Mouse (Mus musculus): ENCODE measurements at regions not wholly inside any gene's neighbourhood (a gene's known extent, or its start where the extent isn't known, plus 50 kb on each side); places are given as distances from the start of the nearest gene placed in this dataset.

GRCm38 (mm10) chr12:7382455-7382854 lies 595.0 kb upstream of the Apob start:
- H3K27ac ChIP-seq, result no peak overlapping the region
- WGBS, result 97% methylated on average over 1 of the region's 1 CpGs
- no peak overlapping the region for H3K4me2 ChIP-seq (replicated peaks)
- no peaks in the 10 kb centered on the region for H3K36me3 ChIP-seq
- no peaks in the 10 kb centered on the region for H3K27me3 ChIP-seq (replicated peaks)
- H3K4me3 ChIP-seq (replicated peaks), result no peak overlapping the region
- H3K9ac ChIP-seq, result no peak overlapping the region
- H3K9me3 ChIP-seq, result no peaks in the 10 kb centered on the region
- no peaks in the 10 kb centered on the region for H3K4me1 ChIP-seq (replicated peaks)
- ATAC-seq, result no peak

- no peak for ATAC-seq
- H3K27me3 ChIP-seq (replicated peaks), result no peaks in the 10 kb centered on the region
- no peak overlapping the region for H3K27ac ChIP-seq
- 82% methylated on average over 4 of the region's 4 CpGs for WGBS
- no peak overlapping the region for H3K4me2 ChIP-seq (replicated peaks)
- no peak overlapping the region for H3K9ac ChIP-seq
- no peaks in the 10 kb centered on the region for H3K9me3 ChIP-seq
- no peak overlapping the region for H3K4me3 ChIP-seq (replicated peaks)
- no peaks in the 10 kb centered on the region for H3K36me3 ChIP-seq
- no peaks in the 10 kb centered on the region for H3K4me1 ChIP-seq (replicated peaks)
Observed at GRCm38 (mm10) chr12:7403800-7404199, 573.6 kb upstream of the Apob start.

- H3K4me2 ChIP-seq (replicated peaks), result no peak overlapping the region
- H3K36me3 ChIP-seq, result no peaks in the 10 kb centered on the region
- H3K4me1 ChIP-seq (replicated peaks), result no peaks in the 10 kb centered on the region
- no peaks in the 10 kb centered on the region for H3K27me3 ChIP-seq (replicated peaks)
- no peak for ATAC-seq
- H3K27ac ChIP-seq, result no peak overlapping the region
- no peaks in the 10 kb centered on the region for H3K9me3 ChIP-seq
- WGBS, result 89% methylated on average over 4 of the region's 4 CpGs
- H3K4me3 ChIP-seq (replicated peaks), result no peak overlapping the region
- H3K9ac ChIP-seq, result no peak overlapping the region
Observed at GRCm38 (mm10) chr12:7411810-7412209, 565.6 kb upstream of the Apob start.

GRCm38 (mm10) chr12:7420276-7420675 lies 557.2 kb upstream of the Apob start:
- no peak overlapping the region for H3K4me3 ChIP-seq (replicated peaks)
- H3K4me1 ChIP-seq (replicated peaks), result no peaks in the 10 kb centered on the region
- H3K9me3 ChIP-seq, result no peaks in the 10 kb centered on the region
- H3K27me3 ChIP-seq (replicated peaks), result no peaks in the 10 kb centered on the region
- H3K9ac ChIP-seq, result no peak overlapping the region
- H3K36me3 ChIP-seq, result no peaks in the 10 kb centered on the region
- no peak overlapping the region for H3K4me2 ChIP-seq (replicated peaks)
- ATAC-seq, result no peak
- H3K27ac ChIP-seq, result no peak overlapping the region
- WGBS, result 23% methylated on average over 1 of the region's 2 CpGs

GRCm38 (mm10) chr12:7421826-7422540 lies 555.5 kb upstream of the Apob start:
- WGBS, result 53% methylated on average over 2 of the region's 2 CpGs
- H3K27me3 ChIP-seq (replicated peaks), result no peaks in the 10 kb centered on the region

GRCm38 (mm10) chr12:7430981-7431380 lies 546.5 kb upstream of the Apob start:
- no peak for ATAC-seq
- H3K4me3 ChIP-seq (replicated peaks), result no peak overlapping the region
- no peaks in the 10 kb centered on the region for H3K36me3 ChIP-seq
- no peak overlapping the region for H3K4me2 ChIP-seq (replicated peaks)
- H3K9me3 ChIP-seq, result no peaks in the 10 kb centered on the region
- H3K27ac ChIP-seq, result no peak overlapping the region
- no peaks in the 10 kb centered on the region for H3K4me1 ChIP-seq (replicated peaks)
- no peaks in the 10 kb centered on the region for H3K27me3 ChIP-seq (replicated peaks)
- H3K9ac ChIP-seq, result no peak overlapping the region
- 68% methylated on average over 4 of the region's 4 CpGs for WGBS

More at GRCm38 (mm10) chr12:7421826-7422540, 555.5 kb upstream of the Apob start:
- no peaks in the 10 kb centered on the region for H3K36me3 ChIP-seq
- H3K4me1 ChIP-seq (replicated peaks), result no peaks in the 10 kb centered on the region
- no peak overlapping the region for H3K27ac ChIP-seq
- H3K4me2 ChIP-seq (replicated peaks), result no peak overlapping the region
- H3K4me3 ChIP-seq (replicated peaks), result no peak overlapping the region
- H3K9ac ChIP-seq, result no peak overlapping the region
- ATAC-seq, result no peak
- no peaks in the 10 kb centered on the region for H3K9me3 ChIP-seq

- Histone ChIP-seq H3K27ac (no peak overlapping the region), H3K27me3 (replicated peaks) (no peaks in the 10 kb centered on the region), H3K36me3 (no peaks in the 10 kb centered on the region), H3K9me3 (no peaks in the 10 kb centered on the region), H3K4me2 (replicated peaks) (no peak overlapping the region), H3K9ac (no peak overlapping the region), H3K4me1 (replicated peaks) (no peaks in the 10 kb centered on the region), H3K4me3 (replicated peaks) (no peak overlapping the region)
- WGBS, result 83% methylated on average over 2 of the region's 2 CpGs
- no peak for ATAC-seq
Observed at GRCm38 (mm10) chr12:7445238-7445637, 532.2 kb upstream of the Apob start.

GRCm38 (mm10) chr12:7450506-7450905 lies 526.9 kb upstream of the Apob start:
- Histone ChIP-seq H3K36me3 (no peaks in the 10 kb centered on the region), H3K9me3 (no peaks in the 10 kb centered on the region), H3K4me3 (replicated peaks) (no peak overlapping the region), H3K4me1 (replicated peaks) (no peaks in the 10 kb centered on the region), H3K9ac (no peak overlapping the region), H3K27me3 (replicated peaks) (no peaks in the 10 kb centered on the region), H3K27ac (no peak overlapping the region), H3K4me2 (replicated peaks) (no peak overlapping the region)
- 58% methylated on average over 2 of the region's 2 CpGs for WGBS
- no peak for ATAC-seq

GRCm38 (mm10) chr12:7457036-7457435 lies 520.4 kb upstream of the Apob start:
- H3K4me2 ChIP-seq (replicated peaks), result no peak overlapping the region
- H3K36me3 ChIP-seq, result no peaks in the 10 kb centered on the region
- no peaks in the 10 kb centered on the region for H3K9me3 ChIP-seq
- H3K27ac ChIP-seq, result no peak overlapping the region
- H3K9ac ChIP-seq, result no peak overlapping the region
- 86% methylated on average over 5 of the region's 5 CpGs for WGBS
- no peak for ATAC-seq
- no peak overlapping the region for H3K4me3 ChIP-seq (replicated peaks)
- H3K27me3 ChIP-seq (replicated peaks), result no peaks in the 10 kb centered on the region
- no peaks in the 10 kb centered on the region for H3K4me1 ChIP-seq (replicated peaks)

- Histone ChIP-seq H3K27me3 (replicated peaks) (no peaks in the 10 kb centered on the region), H3K4me2 (replicated peaks) (no peak overlapping the region), H3K4me1 (replicated peaks) (no peaks in the 10 kb centered on the region), H3K36me3 (no peaks in the 10 kb centered on the region), H3K9ac (no peak overlapping the region), H3K4me3 (replicated peaks) (no peak overlapping the region), H3K9me3 (no peaks in the 10 kb centered on the region), H3K27ac (no peak overlapping the region)
- 92% methylated on average over 4 of the region's 4 CpGs for WGBS
- ATAC-seq, result no peak
Observed at GRCm38 (mm10) chr12:7457544-7457943, 519.9 kb upstream of the Apob start.

GRCm38 (mm10) chr12:7464947-7465346 lies 512.5 kb upstream of the Apob start:
- ATAC-seq, result no peak
- no peaks in the 10 kb centered on the region for H3K4me1 ChIP-seq (replicated peaks)
- no peak overlapping the region for H3K4me2 ChIP-seq (replicated peaks)
- no peaks in the 10 kb centered on the region for H3K36me3 ChIP-seq
- WGBS, result 11% methylated on average over 1 of the region's 1 CpGs
- H3K9me3 ChIP-seq, result no peaks in the 10 kb centered on the region
- no peak overlapping the region for H3K9ac ChIP-seq
- no peaks in the 10 kb centered on the region for H3K27me3 ChIP-seq (replicated peaks)
- no peak overlapping the region for H3K4me3 ChIP-seq (replicated peaks)
- H3K27ac ChIP-seq, result no peak overlapping the region

GRCm38 (mm10) chr12:7512579-7513248 lies 464.7 kb upstream of the Apob start:
- no peaks in the 10 kb centered on the region for H3K9me3 ChIP-seq
- H3K27ac ChIP-seq, result no peak overlapping the region
- no peaks in the 10 kb centered on the region for H3K36me3 ChIP-seq
- 88% methylated on average over 12 of the region's 12 CpGs for WGBS
- no peak overlapping the region for H3K4me2 ChIP-seq (replicated peaks)
- no peaks in the 10 kb centered on the region for H3K4me1 ChIP-seq (replicated peaks)
- no peaks in the 10 kb centered on the region for H3K27me3 ChIP-seq (replicated peaks)
- no peak overlapping the region for H3K9ac ChIP-seq
- H3K4me3 ChIP-seq (replicated peaks), result no peak overlapping the region
- no peak for ATAC-seq

- no peak for ATAC-seq
- Histone ChIP-seq H3K9me3 (no peaks in the 10 kb centered on the region), H3K36me3 (no peaks in the 10 kb centered on the region), H3K4me1 (replicated peaks) (no peaks in the 10 kb centered on the region), H3K9ac (no peak overlapping the region), H3K27me3 (replicated peaks) (no peaks in the 10 kb centered on the region), H3K4me2 (replicated peaks) (no peak overlapping the region), H3K27ac (no peak overlapping the region), H3K4me3 (replicated peaks) (no peak overlapping the region)
Observed at GRCm38 (mm10) chr12:7537389-7537788, 440.1 kb upstream of the Apob start.
